Mouse (Mus musculus): ENCODE data around the gene 2300002M23Rik.

The 2300002M23Rik gene

GRCm38 (mm10) chr17:35556186-35556765 lies 11.0 kb upstream of the 2300002M23Rik start:
- no peak for DNase-seq (ENCODE audit: low spot score in 2 of 2)

GRCm38 (mm10) chr17:35556812-35557211 lies 10.4 kb upstream of the 2300002M23Rik start:
- DNase-seq (ENCODE audit: low spot score in 2 of 2) = peak in 1 of 2 experiments; percentile 34

GRCm38 (mm10) chr17:35557351-35557750 lies 9.9 kb upstream of the 2300002M23Rik start:
- DNase-seq (ENCODE audit: low spot score in 2 of 2) = no peak

- no peak for DNase-seq (ENCODE audit: low spot score in 2 of 2)
Measured at GRCm38 (mm10) chr17:35558216-35558615, 9.0 kb upstream of the 2300002M23Rik start.

- DNase-seq (ENCODE audit: low spot score in 2 of 2) = no peak
Measured at GRCm38 (mm10) chr17:35567767-35568166, 517 bp downstream of the 2300002M23Rik start.

GRCm38 (mm10) chr17:35569091-35569944 lies 2.1 kb downstream of the 2300002M23Rik start:
- no peak for DNase-seq (ENCODE audit: low spot score in 2 of 2)

GRCm38 (mm10) chr17:35570836-35571235 lies 3.6 kb downstream of the 2300002M23Rik start:
- no peak for DNase-seq (ENCODE audit: low spot score in 2 of 2)

GRCm38 (mm10) chr17:35571477-35571876 lies 4.2 kb downstream of the 2300002M23Rik start:
- DNase-seq (ENCODE audit: low spot score in 2 of 2) = no peak

GRCm38 (mm10) chr17:35578211-35578610 lies 11.0 kb downstream of the 2300002M23Rik start:
- DNase-seq (ENCODE audit: low spot score in 2 of 2) = peak; percentile 82 to 83

- no peak for DNase-seq (ENCODE audit: low spot score in 2 of 2)
Measured at GRCm38 (mm10) chr17:35582900-35583299, 15.7 kb downstream of the 2300002M23Rik start.

- DNase-seq (ENCODE audit: low spot score in 2 of 2) = peak; percentile 91 to 92
Measured at GRCm38 (mm10) chr17:35584330-35584937, 17.2 kb downstream of the 2300002M23Rik start.

- DNase-seq (ENCODE audit: low spot score in 2 of 2) = no peak
Measured at GRCm38 (mm10) chr17:35587291-35587690, 20.0 kb downstream of the 2300002M23Rik start.

- no peak for DNase-seq (ENCODE audit: low spot score in 2 of 2)
Measured at GRCm38 (mm10) chr17:35588387-35588786, 21.1 kb downstream of the 2300002M23Rik start.

- DNase-seq (ENCODE audit: low spot score in 2 of 2) = peak; percentile 82 to 90
Measured at GRCm38 (mm10) chr17:35590410-35591218, 23.4 kb downstream of the 2300002M23Rik start.

GRCm38 (mm10) chr17:35591219-35591578 lies 23.9 kb downstream of the 2300002M23Rik start:
- DNase-seq (ENCODE audit: low spot score in 2 of 2) = no peak

- peak; percentile 16 to 26 for DNase-seq (ENCODE audit: low spot score in 2 of 2)
Measured at GRCm38 (mm10) chr17:35591731-35592130, 24.5 kb downstream of the 2300002M23Rik start.

- DNase-seq (ENCODE audit: low spot score in 2 of 2) = no peak
Measured at GRCm38 (mm10) chr17:35592131-35592530, 24.9 kb downstream of the 2300002M23Rik start.

- DNase-seq (ENCODE audit: low spot score in 2 of 2) = no peak
Measured at GRCm38 (mm10) chr17:35593786-35594185, 26.5 kb downstream of the 2300002M23Rik start.

- no peak for DNase-seq (ENCODE audit: low spot score in 2 of 2)
Measured at GRCm38 (mm10) chr17:35594456-35594855, 27.2 kb downstream of the 2300002M23Rik start.

- no peak for DNase-seq (ENCODE audit: low spot score in 2 of 2)
Measured at GRCm38 (mm10) chr17:35597399-35597798, 30.1 kb downstream of the 2300002M23Rik start.

- no peak for DNase-seq (ENCODE audit: low spot score in 2 of 2)
Measured at GRCm38 (mm10) chr17:35601249-35601648, 34.0 kb downstream of the 2300002M23Rik start, which contains the start of gene Sfta2. Gene Sfta2 (plus strand): TSS chr17:35601549.
